ENCODE assay signal across 18 mouse cellular contexts in the genomic region with DNA sequence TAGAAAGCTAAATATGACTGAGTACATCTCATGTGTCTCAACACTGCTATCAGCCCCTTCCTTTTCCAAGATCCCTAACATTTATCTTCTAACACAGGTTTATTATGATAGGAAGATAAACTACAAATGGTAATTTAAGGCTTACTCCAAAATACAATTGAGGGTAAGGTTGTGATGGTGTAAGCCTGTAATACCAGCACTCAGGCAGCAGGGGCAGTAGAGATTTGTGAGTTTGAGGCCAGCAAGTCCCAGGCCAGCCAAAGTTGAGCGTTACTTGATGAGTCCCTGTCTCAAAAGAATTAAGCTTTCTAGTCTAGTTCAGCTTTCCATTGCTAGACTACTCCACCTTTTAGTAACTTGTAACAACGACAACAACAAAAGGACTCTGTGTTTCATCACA.
A peak's percentile ranks its signal among the peaks of the same experiment; 100 is the strongest.
DNase-seq lines count a peak whose midpoint lies in the region; ATAC-seq and TF ChIP-seq lines count a peak whose summit lies in the region.
"Had no signal": no experiment of that assay in that cellular context is flagged by ENCODE, and none has a peak within 500 bp of the region (broad histone marks: within the 10 kb centered on the region; RNA-seq: fewer than 3 reads in every experiment).

No protein-coding gene starts in this region.

- H3K27me3 ChIP-seq in kidney, postnatal 0 days (ENCODE audit: insufficient read depth, low read length) = no peaks in the 10 kb centered on the region
- H3K27me3 ChIP-seq in midbrain, postnatal 0 days (ENCODE audit: insufficient read depth, low read length) = no peaks in the 10 kb centered on the region
- H3K27me3 ChIP-seq in midbrain, embryonic 13.5 days = no peaks in the 10 kb centered on the region
- H3K27me3 ChIP-seq in forebrain, embryonic 16.5 days (replicated peaks; ENCODE audit: control insufficient read depth, insufficient read depth, low read length) = no peaks in the 10 kb centered on the region
- H3K27me3 ChIP-seq: embryonic facial prominence, embryonic 12.5 days; heart, embryonic 13.5 days; intestine, embryonic 15.5 days; limb, embryonic 12.5 days; lung, embryonic 15.5 days had no signal

- peak; percentile 1 for DNase-seq in CD4-positive, CD25-positive, alpha-beta regulatory T cell, adult 2 months (ENCODE audit: low read depth, low spot score)
- peak; percentile 5 for DNase-seq in kidney, postnatal 0 days (ENCODE audit: low spot score)
- no peak for DNase-seq in kidney, postnatal 14 days
- no peak for DNase-seq in midbrain, postnatal 0 days (ENCODE audit: low spot score)
- peak; percentile 9 for DNase-seq in retina, postnatal 1 day
- DNase-seq: adrenal gland, postnatal 14 days; cerebellum, postnatal 14 days; gastrocnemius, postnatal 36 days; spleen, adult 18-20 months had no signal

- 75% methylated on average over 2 of the region's 2 CpGs for WGBS in kidney, postnatal 0 days
- 72% methylated on average over 2 of the region's 2 CpGs for WGBS in midbrain, postnatal 0 days
- 81% methylated on average over 2 of the region's 2 CpGs for WGBS in midbrain, embryonic 13.5 days
- 74% methylated on average over 2 of the region's 2 CpGs for WGBS in forebrain, embryonic 16.5 days

- H3K9ac ChIP-seq in kidney, postnatal 0 days (ENCODE audit: low read depth, low read length) = no peak overlapping the region
- no peak overlapping the region for H3K9ac ChIP-seq in midbrain, postnatal 0 days (replicated peaks; ENCODE audit: low read length, poor library complexity, severe bottlenecking)
- H3K9ac ChIP-seq in midbrain, embryonic 13.5 days (replicated peaks) = no peak overlapping the region
- no peak overlapping the region for H3K9ac ChIP-seq in forebrain, embryonic 16.5 days (replicated peaks; ENCODE audit: low read depth, low read length)
- H3K9ac ChIP-seq: embryonic facial prominence, embryonic 12.5 days; heart, embryonic 13.5 days; intestine, embryonic 15.5 days; limb, embryonic 12.5 days; lung, embryonic 15.5 days had no signal

- no peaks in the 10 kb centered on the region; the same call in 1 of the 2 replicates for H3K9me3 ChIP-seq in kidney, postnatal 0 days (replicated peaks; ENCODE audit: low read length)
- no peaks in the 10 kb centered on the region for H3K9me3 ChIP-seq in midbrain, postnatal 0 days (ENCODE audit: low read length)
- H3K9me3 ChIP-seq in midbrain, embryonic 13.5 days = no peaks in the 10 kb centered on the region
- no peaks in the 10 kb centered on the region for H3K9me3 ChIP-seq in forebrain, embryonic 16.5 days (ENCODE audit: control insufficient read depth, low read length)
- H3K9me3 ChIP-seq: embryonic facial prominence, embryonic 12.5 days; heart, embryonic 13.5 days; hindbrain, embryonic 10.5 days; intestine, embryonic 15.5 days; limb, embryonic 12.5 days; lung, embryonic 15.5 days had no signal

- no peak overlapping the region for H3K27ac ChIP-seq in kidney, postnatal 0 days
- no peak overlapping the region for H3K27ac ChIP-seq in midbrain, postnatal 0 days (ENCODE audit: low read depth, low read length)
- H3K27ac ChIP-seq in midbrain, embryonic 13.5 days = no peak overlapping the region
- H3K27ac ChIP-seq in forebrain, embryonic 16.5 days (ENCODE audit: low read length) = no peak overlapping the region
- H3K27ac ChIP-seq: embryonic facial prominence, embryonic 12.5 days; heart, embryonic 13.5 days; hindbrain, embryonic 10.5 days; intestine, embryonic 15.5 days; limb, embryonic 12.5 days; lung, embryonic 15.5 days had no signal

- no peaks in the 10 kb centered on the region for H3K4me1 ChIP-seq in kidney, postnatal 0 days (replicated peaks; ENCODE audit: insufficient read depth, low read length)
- no peaks in the 10 kb centered on the region for H3K4me1 ChIP-seq in midbrain, postnatal 0 days (ENCODE audit: insufficient read depth, low read length)
- 0 out of 2 replicates have a peak, but pooled peaks cover 4% of the 10 kb centered on the region for H3K4me1 ChIP-seq in midbrain, embryonic 13.5 days (replicated peaks)
- H3K4me1 ChIP-seq in forebrain, embryonic 16.5 days (replicated peaks; ENCODE audit: control insufficient read depth, insufficient read depth, low read length) = no peaks in the 10 kb centered on the region
- H3K4me1 ChIP-seq: embryonic facial prominence, embryonic 12.5 days; heart, embryonic 13.5 days; hindbrain, embryonic 10.5 days; intestine, embryonic 15.5 days; limb, embryonic 12.5 days; lung, embryonic 15.5 days had no signal

- TF ChIP-seq CTCF in kidney, postnatal 0 days (IDR thresholded peaks at IDR 0.05; ENCODE audit: low read depth) = peak; percentile 50; the same call in 1 of the 2 replicates
- TF ChIP-seq CTCF in midbrain, postnatal 0 days (IDR thresholded peaks at IDR 0.05) = peak; percentile 37

- no peak overlapping the region for H3K4me2 ChIP-seq in kidney, postnatal 0 days (ENCODE audit: low read length)
- H3K4me2 ChIP-seq in midbrain, postnatal 0 days (ENCODE audit: low read depth, low read length, poor library complexity, severe bottlenecking) = no peak overlapping the region
- H3K4me2 ChIP-seq in midbrain, embryonic 13.5 days (replicated peaks) = no peak overlapping the region
- no peak overlapping the region for H3K4me2 ChIP-seq in forebrain, embryonic 16.5 days (ENCODE audit: low read length)
- H3K4me2 ChIP-seq: embryonic facial prominence, embryonic 12.5 days; heart, embryonic 13.5 days; intestine, embryonic 15.5 days; limb, embryonic 12.5 days; lung, embryonic 15.5 days had no signal

- no peak for ATAC-seq in CD4-positive, CD25-positive, alpha-beta regulatory T cell, adult 4 months
- no peak for ATAC-seq in kidney, postnatal 0 days (replicated peaks; ENCODE audit: low FRiP score, low read depth)
- ATAC-seq in midbrain, postnatal 0 days (ENCODE audit: low FRiP score) = no peak
- ATAC-seq in midbrain, embryonic 13.5 days = no peak
- ATAC-seq in forebrain, embryonic 16.5 days = no peak
- ATAC-seq: intestine, embryonic 15.5 days had no signal

- H3K4me3 ChIP-seq in kidney, postnatal 0 days (replicated peaks; ENCODE audit: low read depth, low read length) = no peak overlapping the region
- H3K4me3 ChIP-seq in midbrain, postnatal 0 days (ENCODE audit: low read depth, low read length) = no peak overlapping the region
- no peak overlapping the region for H3K4me3 ChIP-seq in midbrain, embryonic 13.5 days (replicated peaks)
- no peak overlapping the region for H3K4me3 ChIP-seq in forebrain, embryonic 16.5 days (replicated peaks; ENCODE audit: low read length)
- H3K4me3 ChIP-seq: embryonic facial prominence, embryonic 12.5 days; heart, embryonic 13.5 days; hindbrain, embryonic 10.5 days; intestine, embryonic 15.5 days; limb, embryonic 12.5 days; lung, embryonic 15.5 days had no signal

- no peaks in the 10 kb centered on the region for H3K36me3 ChIP-seq in kidney, postnatal 0 days (ENCODE audit: insufficient read depth, low read length)
- H3K36me3 ChIP-seq in midbrain, postnatal 0 days (ENCODE audit: insufficient read depth, low read length) = no peaks in the 10 kb centered on the region
- no peaks in the 10 kb centered on the region for H3K36me3 ChIP-seq in midbrain, embryonic 13.5 days
- no peaks in the 10 kb centered on the region for H3K36me3 ChIP-seq in forebrain, embryonic 16.5 days (ENCODE audit: control insufficient read depth, insufficient read depth)
- H3K36me3 ChIP-seq: embryonic facial prominence, embryonic 12.5 days; heart, embryonic 13.5 days; hindbrain, embryonic 10.5 days; intestine, embryonic 15.5 days; limb, embryonic 12.5 days; lung, embryonic 15.5 days had no signal

Comparison
In these comparisons a context has a peak if more than half of its experiments do, and no peak if none do; other contexts are left out.
1. DNase-seq: peak in CD4-positive, CD25-positive, alpha-beta regulatory T cell, adult 2 months (single experiment), kidney, postnatal 0 days (single experiment) and retina, postnatal 1 day (single experiment); none in kidney, postnatal 14 days (single experiment) and midbrain, postnatal 0 days (single experiment).